Mouse (Mus musculus) midbrain, embryonic 16.5 days (tissue): Measurements from ENCODE around the gene Spire2. TPM values are rescaled to one million over a fixed set of nuclear protein-coding genes. Genes with fewer than 3 reads are reported as not detected.

Experiments
- ATAC-seq: fragments of 200-750 bp; cut with Nextera tagmentation; 2 replicates; pipeline ENCODE4 v1.8.0; 2017; ENCODE audit warnings: moderate TSS enrichment
- H3K27ac ChIP-seq: fragments of 300-500 bp; sonication (generic); 2 replicates; pipeline ENCODE4 v1.5.1; 2014; ENCODE audit warnings: mild to moderate bottlenecking, low read length, mixed read lengths
- H3K27me3 ChIP-seq: fragments of 300-500 bp; sonication (generic); 2 replicates; pipeline ENCODE4 v1.6.1; 2014; ENCODE audit warnings: low read depth, low read length, mixed read lengths; ENCODE audit not compliant: control insufficient read depth, insufficient read depth
- H3K36me3 ChIP-seq: fragments of 300-500 bp; sonication (generic); 2 replicates; pipeline ENCODE4 v1.6.1; 2014; ENCODE audit warnings: mild to moderate bottlenecking, low read length, moderate library complexity, mixed read lengths; ENCODE audit not compliant: control insufficient read depth, insufficient read depth
- H3K4me1 ChIP-seq: fragments of 300-500 bp; sonication (generic); 2 replicates; pipeline ENCODE4 v1.6.1; 2014; ENCODE audit warnings: mild to moderate bottlenecking, low read length, mixed read lengths; ENCODE audit not compliant: control insufficient read depth, insufficient read depth
- H3K4me2 ChIP-seq: fragments of 300-500 bp; sonication (generic); 2 replicates; pipeline ENCODE4 v1.6.1; 2014; ENCODE audit warnings: mild to moderate bottlenecking, low read length, mixed read lengths
- H3K4me3 ChIP-seq: fragments of 300-500 bp; sonication (generic); 2 replicates; pipeline ENCODE4 v1.5.1; 2014; ENCODE audit warnings: low read depth, mild to moderate bottlenecking, low read length, moderate library complexity, mixed read lengths
- H3K9ac ChIP-seq: fragments of 300-500 bp; sonication (generic); 2 replicates; pipeline ENCODE4 v1.6.1; 2014; ENCODE audit warnings: low read depth, low read length, mixed read lengths
- H3K9me3 ChIP-seq: fragments of 300-500 bp; sonication (generic); replicated peaks from 2 replicates; pipeline ENCODE4 v1.6.1; 2014; ENCODE audit warnings: mild to moderate bottlenecking, low read length, mixed read lengths; ENCODE audit not compliant: control insufficient read depth, poor library complexity, severe bottlenecking
- WGBS: fragments of 180-500 bp; shearing (Covaris S2); extraction: QIAGEN DNeasy Blood & Tissue Kit; methylation state at CpG from one replicate; pipeline ENCODE4 v1.1.7; 2014; 5-methylcytosine and 5-hydroxymethylcytosine counted together
- polyA plus RNA-seq: library from polyadenylated mRNA; unstranded; fragments of >200 nt; fragmentation: Nextera tagmentation; extraction: Ambion mirVana; gene quantifications from 2 replicates; pipeline ENCODE4 v1.2.1, GENCODE M21; 2015

Gene Spire2
- polyA plus RNA-seq, 1 experiment from 2014 or later, result 39.1 TPM

DNA sequence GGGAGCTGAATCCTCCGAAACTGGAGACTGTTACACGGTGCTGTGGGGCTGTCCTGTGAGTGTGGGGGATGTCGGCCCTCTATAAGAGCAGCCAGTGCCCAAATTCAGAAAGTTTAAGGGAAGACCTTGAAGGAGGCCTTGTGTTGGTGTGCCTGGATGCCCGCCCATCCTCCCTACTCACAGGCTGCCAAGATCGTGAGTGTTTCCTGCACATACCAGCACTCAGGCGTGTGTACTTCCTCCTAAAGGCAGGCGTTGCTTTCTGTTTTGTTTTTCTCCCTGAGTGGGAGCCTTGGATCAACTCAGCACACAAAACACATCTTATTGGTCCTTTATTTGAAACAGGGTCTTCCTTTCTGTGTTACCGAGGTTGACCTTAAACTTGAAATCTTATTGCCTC, 9.7 kb downstream of the Spire2 start:
- H3K4me2 ChIP-seq, result no peak overlapping the region
- H3K27ac ChIP-seq, result no peak overlapping the region
- no peak overlapping the region for H3K4me3 ChIP-seq
- no peaks in the 10 kb centered on the region for H3K4me1 ChIP-seq
- no peaks in the 10 kb centered on the region for H3K9me3 ChIP-seq
- H3K27me3 ChIP-seq, result no peaks in the 10 kb centered on the region
- ATAC-seq, result no peak
- WGBS, result 90% methylated on average over 8 of the region's 8 CpGs
- H3K36me3 ChIP-seq, result 0 out of 2 replicates have a peak, but pooled peaks cover 2% of the 10 kb centered on the region
- H3K9ac ChIP-seq, result no peak overlapping the region

DNA sequence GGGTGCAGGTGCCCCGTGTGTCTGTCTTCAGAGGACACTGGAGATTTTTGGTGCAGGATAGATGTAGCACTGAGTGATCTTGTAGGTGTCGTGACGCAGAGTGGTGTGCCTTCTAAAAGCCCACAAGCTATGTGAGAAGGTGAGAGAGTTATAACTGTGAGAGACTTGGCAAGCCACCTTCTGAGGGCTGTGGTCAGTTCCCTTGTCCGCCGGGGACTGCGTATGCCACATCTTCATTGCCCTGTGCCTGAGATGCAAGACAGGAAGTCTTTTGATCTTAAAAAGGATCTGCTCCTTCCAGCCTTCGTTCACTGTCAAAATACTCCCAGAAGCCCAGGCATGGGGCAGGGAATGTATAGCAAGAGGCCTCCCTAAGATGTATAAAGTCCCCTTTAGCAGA, 10.4 kb downstream of the Spire2 start:
- Histone ChIP-seq H3K36me3 (peaks cover 5% of the 10 kb centered on the region; the same call in 1 of the 2 replicates), H3K4me1 (no peaks in the 10 kb centered on the region), H3K27me3 (no peaks in the 10 kb centered on the region), H3K4me3 (no peak overlapping the region), H3K9me3 (no peaks in the 10 kb centered on the region), H3K9ac (no peak overlapping the region), H3K27ac (no peak overlapping the region), H3K4me2 (no peak overlapping the region)
- no peak for ATAC-seq
- 82% methylated on average over 7 of the region's 7 CpGs for WGBS

- H3K4me2 ChIP-seq, result no peak overlapping the region
- no peak overlapping the region for H3K4me3 ChIP-seq
- ATAC-seq, result no peak
- H3K9me3 ChIP-seq, result no peaks in the 10 kb centered on the region
- H3K9ac ChIP-seq, result no peak overlapping the region
- H3K27ac ChIP-seq, result no peak overlapping the region
- 89% methylated on average over 12 of the region's 12 CpGs for WGBS
- peaks cover 7% of the 10 kb centered on the region; the same call in 1 of the 2 replicates for H3K36me3 ChIP-seq
- no peaks in the 10 kb centered on the region for H3K27me3 ChIP-seq
- no peaks in the 10 kb centered on the region for H3K4me1 ChIP-seq
These were observed 10.9 kb downstream of the Spire2 start for GRCm38 (mm10) chr8:123343422-123343821.

DNA sequence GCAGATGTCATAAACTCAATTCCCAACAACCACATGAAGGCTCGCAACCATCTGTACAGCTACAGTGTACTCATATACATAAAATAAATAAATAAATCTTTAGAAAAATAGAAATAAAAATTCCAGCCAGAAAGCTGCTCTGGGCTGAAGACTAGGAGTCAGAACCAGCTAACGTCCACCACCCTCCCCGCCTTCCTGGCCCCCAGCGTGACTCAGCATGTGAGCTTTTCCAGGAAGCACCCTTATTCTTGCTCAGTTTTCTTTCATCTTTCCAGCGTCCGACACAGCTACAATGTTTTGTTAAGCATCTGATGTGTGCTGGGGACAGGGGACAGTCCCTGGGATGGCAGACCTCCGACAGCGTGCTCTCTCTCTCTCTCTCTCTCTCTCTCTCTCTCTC, 12.6 kb downstream of the Spire2 start:
- no peaks in the 10 kb centered on the region for H3K27me3 ChIP-seq
- H3K27ac ChIP-seq, result no peak overlapping the region
- H3K4me2 ChIP-seq, result no peak overlapping the region
- H3K36me3 ChIP-seq, result peaks cover 7% of the 10 kb centered on the region; the same call in 1 of the 2 replicates
- H3K4me1 ChIP-seq, result no peaks in the 10 kb centered on the region
- no peak overlapping the region for H3K4me3 ChIP-seq
- 87% methylated on average over 8 of the region's 8 CpGs for WGBS
- no peak for ATAC-seq
- H3K9ac ChIP-seq, result no peak overlapping the region
- H3K9me3 ChIP-seq, result no peaks in the 10 kb centered on the region

- no peak for ATAC-seq
- H3K4me3 ChIP-seq, result no peak overlapping the region
- H3K36me3 ChIP-seq, result peaks cover 7% of the 10 kb centered on the region; the same call in 1 of the 2 replicates
- 92% methylated on average over 6 of the region's 6 CpGs for WGBS
- no peak overlapping the region for H3K27ac ChIP-seq
- H3K9me3 ChIP-seq, result no peaks in the 10 kb centered on the region
- H3K27me3 ChIP-seq, result no peaks in the 10 kb centered on the region
- H3K4me1 ChIP-seq, result no peaks in the 10 kb centered on the region
- H3K4me2 ChIP-seq, result no peak overlapping the region
- H3K9ac ChIP-seq, result no peak overlapping the region
These were observed 13.3 kb downstream of the Spire2 start for GRCm38 (mm10) chr8:123345856-123346255.

DNA sequence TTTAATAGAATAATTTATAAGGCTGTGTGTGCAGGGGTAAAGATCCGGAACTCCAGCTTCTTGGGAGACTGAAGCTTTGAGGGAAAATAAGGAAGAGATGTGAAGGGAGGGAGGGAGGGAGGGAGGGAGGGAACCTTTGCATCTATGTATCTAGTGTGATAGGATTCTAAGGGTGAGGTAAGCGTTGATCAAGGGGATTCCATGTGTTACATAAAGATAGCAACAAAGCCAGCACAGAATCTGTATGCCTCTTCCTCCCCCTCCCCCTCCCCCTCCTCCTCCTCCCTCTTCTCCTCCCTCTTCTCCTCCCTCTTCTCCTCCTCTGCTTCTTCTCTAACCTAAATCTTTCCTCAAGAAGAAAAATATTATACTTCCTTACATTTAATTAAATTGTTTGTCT, 14.8 kb downstream of the Spire2 start:
- peaks cover 5% of the 10 kb centered on the region; the same call in 1 of the 2 replicates for H3K36me3 ChIP-seq
- H3K27me3 ChIP-seq, result no peaks in the 10 kb centered on the region
- no peaks in the 10 kb centered on the region for H3K9me3 ChIP-seq
- no peak overlapping the region for H3K4me2 ChIP-seq
- H3K27ac ChIP-seq, result no peak overlapping the region
- H3K4me3 ChIP-seq, result no peak overlapping the region
- no peaks in the 10 kb centered on the region for H3K4me1 ChIP-seq
- ATAC-seq, result no peak
- no peak overlapping the region for H3K9ac ChIP-seq
- 83% methylated on average over 2 of the region's 2 CpGs for WGBS

GRCm38 (mm10) chr8:123348237-123348843, 15.8 kb downstream of the Spire2 start:
- Histone ChIP-seq H3K27ac (no peak overlapping the region), H3K9ac (no peak overlapping the region), H3K4me3 (no peak overlapping the region), H3K4me2 (no peak overlapping the region), H3K36me3 (peaks cover 5% of the 10 kb centered on the region; the same call in 1 of the 2 replicates), H3K27me3 (no peaks in the 10 kb centered on the region), H3K9me3 (no peaks in the 10 kb centered on the region), H3K4me1 (no peaks in the 10 kb centered on the region)
- no peak for ATAC-seq
- WGBS, result 70% methylated on average over 9 of the region's 9 CpGs

- Histone ChIP-seq H3K4me1 (no peaks in the 10 kb centered on the region), H3K36me3 (peaks cover 5% of the 10 kb centered on the region; the same call in 1 of the 2 replicates), H3K4me3 (no peak overlapping the region), H3K27me3 (no peaks in the 10 kb centered on the region), H3K4me2 (no peak overlapping the region), H3K27ac (no peak overlapping the region), H3K9ac (no peak overlapping the region), H3K9me3 (no peaks in the 10 kb centered on the region)
- ATAC-seq, result no peak
- 72% methylated on average over 4 of the region's 4 CpGs for WGBS
These were observed 16.6 kb downstream of the Spire2 start for GRCm38 (mm10) chr8:123349073-123349472.

- no peaks in the 10 kb centered on the region for H3K4me1 ChIP-seq
- H3K36me3 ChIP-seq, result peaks cover 5% of the 10 kb centered on the region; the same call in 1 of the 2 replicates
- no peak overlapping the region for H3K4me2 ChIP-seq
- no peak overlapping the region for H3K9ac ChIP-seq
- H3K27ac ChIP-seq, result no peak overlapping the region
- no peaks in the 10 kb centered on the region for H3K9me3 ChIP-seq
- WGBS, result 82% methylated on average over 12 of the region's 12 CpGs
- no peak overlapping the region for H3K4me3 ChIP-seq
- no peak for ATAC-seq
- no peaks in the 10 kb centered on the region for H3K27me3 ChIP-seq
These were observed 19.6 kb downstream of the Spire2 start for GRCm38 (mm10) chr8:123352118-123352517.
